Mouse (Mus musculus): ENCODE data around the gene Cdkn1a.
"Not testable (repeated sequence)": the region's sequence is repeated elsewhere in the genome, so short reads cannot be mapped to it uniquely, and the experiment has no call there.

Gene Cdkn1a

GRCm38 (mm10) chr17:29059581-29059980 lies 31.2 kb upstream of the Cdkn1a start:
- no peak for DNase-seq (ENCODE audit: low spot score)

- no peak for DNase-seq (ENCODE audit: low spot score)
These were observed 29.8 kb upstream of the Cdkn1a start for GRCm38 (mm10) chr17:29060946-29061345.

DNA sequence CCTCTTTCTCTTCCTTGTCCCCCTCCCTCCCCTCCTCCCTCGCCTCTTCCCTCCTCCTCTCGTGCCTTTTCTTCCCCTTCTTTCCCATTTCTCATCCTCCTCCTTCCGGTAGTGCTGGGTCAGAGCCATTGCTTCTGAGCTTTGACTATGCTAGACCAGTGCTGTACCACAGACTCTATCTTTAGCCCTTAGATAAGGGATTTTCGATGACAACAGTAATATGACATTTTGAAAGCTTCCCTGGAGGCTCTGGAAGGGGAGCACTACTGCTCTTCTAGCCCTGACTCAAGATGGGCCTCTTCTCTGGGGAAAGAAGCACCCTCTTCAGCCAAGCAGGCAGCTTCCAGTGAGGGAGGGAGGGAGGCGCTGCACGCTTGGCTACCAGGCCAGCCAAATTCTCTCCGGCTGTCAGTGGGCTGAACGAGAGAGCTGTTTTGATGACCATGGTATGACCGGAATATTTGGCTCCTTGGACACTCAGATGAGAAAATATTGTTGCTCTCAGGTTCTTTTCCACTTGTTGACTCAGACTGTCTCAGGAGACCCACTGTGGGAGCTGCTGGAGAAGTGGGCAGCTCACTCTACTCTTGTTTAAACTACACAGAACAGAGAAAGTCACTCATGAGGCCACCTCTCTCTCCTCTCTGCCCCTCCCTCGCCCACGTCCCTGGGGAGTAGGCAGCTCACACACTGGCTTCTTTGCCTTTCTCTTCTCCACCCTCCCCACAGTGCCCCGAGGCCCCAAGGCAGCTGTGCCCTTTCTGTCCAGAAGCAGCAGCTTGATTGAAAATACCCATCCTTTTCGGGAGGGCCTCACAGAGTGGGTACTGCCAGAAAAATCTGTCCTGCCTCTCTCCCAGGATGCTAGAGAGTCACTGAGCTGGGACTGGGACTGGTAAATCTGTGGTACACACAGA lies 28.4 kb upstream of the Cdkn1a start:
- peak; percentile 35 for DNase-seq (ENCODE audit: low spot score)

GRCm38 (mm10) chr17:29063121-29063987 lies 27.4 kb upstream of the Cdkn1a start:
- peak; percentile 54 for DNase-seq (ENCODE audit: low spot score)

DNA sequence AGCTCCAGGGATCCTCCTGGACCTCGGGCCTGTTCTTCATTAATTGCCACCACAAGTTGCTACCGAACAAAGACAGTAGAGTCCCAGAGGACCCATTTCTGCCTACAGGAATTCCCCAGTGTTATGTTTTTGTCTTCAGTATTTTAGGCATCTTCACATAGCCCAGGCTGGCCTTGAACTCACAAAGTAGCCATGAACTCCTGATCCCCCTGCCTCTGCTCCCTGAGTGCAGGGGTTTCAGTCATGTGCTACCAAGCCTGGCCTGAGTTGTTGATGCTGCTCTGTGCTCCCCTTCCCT lies 26.8 kb upstream of the Cdkn1a start:
- DNase-seq (ENCODE audit: low spot score): no peak

GRCm38 (mm10) chr17:29065245-29065940 lies 25.4 kb upstream of the Cdkn1a start:
- DNase-seq (ENCODE audit: low spot score): no peak

- no peak for DNase-seq (ENCODE audit: low spot score)
These were observed 24.8 kb upstream of the Cdkn1a start for GRCm38 (mm10) chr17:29065971-29066370.

DNA sequence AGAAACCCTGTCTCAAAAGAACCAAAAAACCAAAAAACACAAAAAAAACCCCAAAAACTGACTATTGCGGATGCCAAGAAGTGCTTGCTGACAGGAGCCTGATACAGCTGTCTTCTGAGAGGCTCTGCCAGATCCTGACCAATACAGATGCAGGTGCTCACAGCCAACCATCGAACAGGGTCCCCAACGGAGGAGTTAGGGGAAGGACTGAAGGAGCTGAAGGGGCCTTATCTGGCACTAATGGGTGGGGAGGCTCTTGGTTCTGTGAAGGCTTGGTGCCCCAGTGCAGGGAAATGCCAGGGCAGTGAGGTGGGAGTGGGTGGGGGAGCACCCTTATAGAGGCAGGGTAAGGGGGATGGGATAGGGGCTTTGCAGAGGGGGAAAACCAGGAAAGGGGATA lies 23.4 kb upstream of the Cdkn1a start:
- DNase-seq (ENCODE audit: low spot score): not testable (repeated sequence)

DNA sequence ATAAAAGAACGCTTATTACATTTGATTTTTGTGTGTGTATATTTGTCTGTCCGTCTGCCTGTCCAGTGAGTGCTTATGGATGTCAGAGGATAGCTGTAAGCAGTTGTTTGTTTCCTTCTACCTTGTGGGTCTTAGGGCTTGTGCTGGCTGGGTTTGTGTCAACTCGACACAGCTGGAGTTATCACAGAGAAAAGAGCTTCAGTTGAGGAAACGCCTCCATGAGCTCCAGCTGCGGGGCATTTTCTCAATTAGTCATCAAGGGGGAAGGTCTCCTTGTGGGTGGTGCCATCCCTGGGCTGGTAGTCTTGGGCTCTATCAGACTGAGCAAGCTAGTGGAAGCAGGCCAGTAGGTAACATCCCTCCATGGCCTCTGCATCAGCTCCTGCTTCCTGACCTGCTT lies 22.9 kb upstream of the Cdkn1a start:
- DNase-seq (ENCODE audit: low spot score): no peak

DNA sequence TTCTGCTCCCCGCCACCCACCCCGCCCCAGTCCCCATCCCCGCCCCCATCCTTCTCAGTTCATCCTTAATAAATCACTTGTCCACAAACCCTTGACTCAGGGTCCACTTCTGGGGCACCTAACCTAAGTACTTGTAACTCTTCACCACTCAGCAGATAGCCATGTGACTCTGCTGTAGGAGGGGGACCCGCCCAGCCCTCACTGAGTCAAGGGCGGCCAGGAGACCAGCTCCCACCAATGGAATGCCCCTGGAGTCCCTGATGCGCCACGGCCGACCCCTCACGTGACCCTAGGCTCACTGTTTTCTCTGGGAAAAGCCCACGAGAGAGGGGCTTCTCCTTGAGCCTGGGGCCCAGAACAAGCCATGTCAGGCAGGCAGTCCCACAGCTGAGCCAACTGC lies 21.7 kb upstream of the Cdkn1a start:
- no peak for DNase-seq (ENCODE audit: low spot score)

DNA sequence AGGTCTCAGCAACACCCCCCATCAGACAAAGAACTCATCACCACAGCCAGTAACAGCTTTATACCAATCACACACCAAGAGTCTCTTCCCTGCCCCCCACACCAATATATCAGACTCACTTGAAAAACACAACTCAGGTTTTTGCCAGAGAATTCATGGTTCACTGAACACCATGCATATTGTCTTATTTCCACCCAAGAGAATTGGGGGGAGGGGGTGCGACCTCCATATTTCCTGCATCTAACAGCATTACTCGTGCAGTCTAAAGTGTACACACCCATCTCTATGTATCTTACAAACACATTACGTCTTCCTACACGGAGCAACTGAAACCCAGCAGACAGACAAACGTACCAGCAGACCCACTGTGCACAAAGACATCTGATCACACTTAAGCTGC lies 19.0 kb upstream of the Cdkn1a start:
- no peak for DNase-seq (ENCODE audit: low spot score)

DNA sequence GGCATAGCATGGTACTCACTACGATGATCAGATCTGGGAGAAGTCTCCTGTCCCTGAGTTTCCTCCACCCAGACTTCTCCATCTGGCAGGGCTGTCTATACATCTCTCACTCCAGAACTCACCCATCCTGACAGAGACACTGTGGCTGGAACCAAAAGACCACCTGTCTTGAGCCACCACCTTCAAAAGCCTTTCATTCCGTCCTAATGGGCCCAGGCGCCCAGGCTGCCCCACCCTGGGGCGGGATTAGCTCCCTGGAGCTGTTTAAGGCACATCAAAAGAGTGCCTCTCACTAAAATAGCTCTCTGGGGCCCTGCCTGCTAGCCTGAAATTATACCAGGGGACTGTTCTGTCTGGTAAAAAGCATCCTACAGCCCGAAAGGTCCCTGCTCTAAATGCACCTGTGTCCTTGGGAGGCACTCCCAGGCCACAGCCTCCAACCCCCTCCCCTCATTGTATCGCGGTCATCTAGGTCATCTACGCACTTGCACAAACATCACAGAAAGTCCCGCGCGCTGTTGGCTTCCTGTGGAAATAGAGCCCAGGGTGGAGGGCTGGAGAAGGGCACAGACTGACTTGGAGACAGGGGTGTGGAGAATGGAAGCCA lies 18.0 kb upstream of the Cdkn1a start:
- DNase-seq (ENCODE audit: low spot score): peak; percentile 15

DNA sequence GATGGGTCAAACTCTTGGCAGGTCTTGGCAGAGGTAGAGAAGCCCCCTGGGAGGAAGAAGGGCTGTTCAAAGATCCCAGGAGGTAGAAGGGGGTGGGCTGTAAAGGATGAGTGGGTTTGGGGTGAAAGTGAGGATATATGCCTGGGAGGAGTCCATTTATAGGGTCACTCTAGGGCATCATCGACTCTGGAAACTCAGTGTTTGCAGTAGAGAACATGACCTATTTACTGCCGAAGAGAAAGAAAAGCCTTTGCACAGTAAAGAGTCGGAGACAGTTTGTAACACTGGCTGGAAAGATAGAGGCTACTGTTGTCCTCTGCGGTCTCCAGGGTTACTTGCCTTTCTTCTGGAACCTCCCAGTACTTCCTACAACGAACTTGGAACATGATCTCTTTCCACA lies 17.5 kb upstream of the Cdkn1a start:
- DNase-seq (ENCODE audit: low spot score): no peak

DNA sequence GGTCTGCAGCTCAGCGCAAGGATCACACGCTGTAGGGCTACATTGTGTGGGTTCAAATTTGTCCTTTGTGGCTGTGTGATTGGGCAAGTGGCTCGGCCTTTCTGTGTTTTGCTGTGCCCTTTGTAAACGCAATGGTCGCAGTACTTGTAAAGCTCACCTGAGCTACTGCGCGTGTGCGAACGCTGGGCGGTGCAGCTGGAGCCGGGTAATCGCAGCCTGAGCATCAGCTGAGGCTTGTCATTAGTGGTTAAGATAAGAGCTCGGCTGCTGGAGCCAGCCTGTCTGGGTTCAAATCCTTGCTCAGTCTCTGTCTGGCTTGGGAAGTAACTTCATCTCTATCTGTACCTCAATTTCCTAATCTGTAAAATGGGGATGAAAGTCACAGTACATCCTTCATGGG lies 16.7 kb upstream of the Cdkn1a start:
- DNase-seq (ENCODE audit: low spot score): no peak

GRCm38 (mm10) chr17:29076235-29076634 lies 14.5 kb upstream of the Cdkn1a start:
- DNase-seq (ENCODE audit: low spot score): no peak

DNA sequence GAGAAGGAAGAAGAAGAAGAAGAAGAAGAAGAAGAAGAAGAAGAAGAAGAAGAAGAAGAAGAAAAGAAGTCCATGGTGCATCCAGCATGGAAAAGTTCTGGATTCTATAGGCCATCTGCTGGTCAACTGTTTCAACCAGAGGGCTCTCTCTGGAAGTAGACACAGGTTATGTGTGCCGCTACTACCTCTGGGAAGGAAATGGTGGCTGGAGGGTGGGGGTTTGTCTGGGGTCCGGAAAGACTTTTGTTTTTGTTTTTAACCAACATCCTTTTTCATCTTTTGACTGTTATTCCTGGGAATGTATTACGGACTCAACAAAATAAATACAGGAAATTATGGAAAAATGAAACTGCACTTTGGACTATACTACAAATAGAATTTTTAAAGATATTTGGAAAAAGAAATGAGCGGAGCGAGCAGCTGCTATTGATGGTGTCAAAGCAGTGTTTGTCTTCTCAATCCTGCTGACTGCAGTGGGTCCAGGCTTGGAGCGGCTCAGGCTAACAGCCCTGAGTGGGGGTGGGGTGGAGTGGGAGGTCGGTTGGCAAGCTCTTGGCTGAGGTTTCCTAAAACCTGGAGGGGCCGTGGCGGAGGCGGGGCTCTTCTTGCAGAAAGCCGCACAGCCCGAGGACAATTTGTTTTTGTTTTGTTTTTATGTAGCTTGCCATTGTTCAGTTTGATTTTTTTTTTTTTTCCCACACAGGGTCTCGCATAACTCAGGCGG lies 12.8 kb upstream of the Cdkn1a start:
- DNase-seq (ENCODE audit: low spot score): peak; percentile 82

GRCm38 (mm10) chr17:29078519-29079383 lies 12.0 kb upstream of the Cdkn1a start:
- DNase-seq (ENCODE audit: low spot score): peak; percentile 95

GRCm38 (mm10) chr17:29080758-29081617 lies 9.8 kb upstream of the Cdkn1a start:
- no peak for DNase-seq (ENCODE audit: low spot score)

GRCm38 (mm10) chr17:29081618-29082381 lies 9.0 kb upstream of the Cdkn1a start:
- no peak for DNase-seq (ENCODE audit: low spot score)

Data from MN1 (cell line).